Mouse (Mus musculus): Measurements from ENCODE around the gene Yaf2.

DNA sequence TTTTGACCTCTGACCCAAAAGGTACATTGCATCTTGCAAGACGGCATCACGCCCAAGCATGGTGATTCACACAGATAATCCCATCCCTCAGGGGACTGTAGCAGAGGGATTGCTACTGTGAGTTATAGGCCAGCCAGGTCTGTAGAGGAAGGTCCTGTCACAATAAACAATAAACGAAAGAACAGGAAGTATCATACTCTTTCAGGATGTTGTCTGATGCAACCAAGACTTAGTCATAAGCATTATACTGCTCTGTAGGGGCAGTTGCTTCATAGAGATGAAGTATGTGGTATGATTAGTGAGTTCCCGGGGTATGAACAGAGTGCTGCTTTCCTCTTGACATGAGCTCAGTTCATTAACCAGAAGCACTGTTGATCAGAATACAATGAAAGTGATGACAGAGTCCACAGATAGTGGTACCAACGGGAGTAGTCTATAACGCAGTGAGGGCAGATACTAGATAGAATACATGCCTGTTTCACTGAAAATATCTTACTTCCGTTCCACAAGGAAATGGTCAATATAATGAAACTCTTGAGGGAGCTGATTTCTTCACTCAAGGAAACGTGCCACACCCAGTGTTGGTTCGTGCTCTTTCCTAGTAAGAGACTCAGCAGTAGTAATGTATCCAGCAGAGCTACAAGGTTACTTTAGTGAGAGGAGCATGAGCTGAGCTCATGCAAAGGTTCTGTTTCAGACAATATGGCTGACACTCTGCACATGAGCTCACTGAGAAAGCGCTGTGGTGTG, 4.1 kb upstream of the Yaf2 start:
- TF ChIP-seq USF1 (IDR thresholded peaks at IDR 0.05; ENCODE audit: low read depth, low read length) (no peak), EP300 (IDR thresholded peaks at IDR 0.05; ENCODE audit: low read depth in 1 of 2, low read length in 2 of 2) (no peak), USF2 (IDR thresholded peaks at IDR 0.05; ENCODE audit: borderline replicate concordance in 1 of 2, insufficient read depth in 1 of 2, low read depth in 1 of 2, low read length in 2 of 2) (no peak), E2F4 (IDR thresholded peaks at IDR 0.05; ENCODE audit: borderline replicate concordance, low read depth, low read length) (no peak), SIN3A (IDR thresholded peaks at IDR 0.05; ENCODE audit: low read length) (no peak), CTCF (IDR thresholded peaks at IDR 0.05 in 2 of 3, conservative IDR thresholded peaks at IDR 0.05 in 1 of 3; ENCODE audit: control insufficient read depth in 1 of 3, insufficient read depth in 1 of 3, low read depth in 2 of 3, low read length in 3 of 3, poor library complexity in 1 of 3, severe bottlenecking in 1 of 3) (no peak), CHD2 (IDR thresholded peaks at IDR 0.05; ENCODE audit: low read length) (no peak), UBTF (IDR thresholded peaks at IDR 0.05; ENCODE audit: borderline replicate concordance, insufficient read depth, low read depth, low read length) (no peak), GABPA (IDR thresholded peaks at IDR 0.05; ENCODE audit: low read depth, low read length) (no peak), POLR2A (IDR thresholded peaks at IDR 0.05; ENCODE audit: control insufficient read depth in 1 of 2, insufficient read depth in 1 of 2, low read depth in 1 of 2, low read length in 2 of 2, poor library complexity in 1 of 2) (no peak), JUND (IDR thresholded peaks at IDR 0.05; ENCODE audit: low read depth, low read length) (no peak), MYC (IDR thresholded peaks at IDR 0.05; ENCODE audit: low read depth, low read length) (no peak)

Data from MEL (cell line).